Mouse (Mus musculus) adrenal gland, adult 18-20 months (tissue): ENCODE results near the gene Gm904. TPM values are rescaled to one million over a fixed set of nuclear protein-coding genes. Genes with fewer than 3 reads are reported as not detected.
"Not testable (repeated sequence)": the region's sequence is repeated elsewhere in the genome, so short reads cannot be mapped to it uniquely, and the experiment has no call there.

Experiments used
- DNase-seq, 2 experiments: peaks; one replicate each; pipeline ENCODE4 v3.0.0; 2021 to 2022; ENCODE audit warnings: low spot score in 2 of 2
- long read RNA-seq, 2 experiments: library from polyadenylated mRNA; stranded (forward); transcript quantifications; one replicate each; pipeline ENCODE4 v2.0.0; 2021
- microRNA-seq, 2 experiments: library from miRNA; unstranded; fragments of <30 nt; microRNA quantifications; one replicate each; pipeline ENCODE4 v1.2.0; 2021; ENCODE audit warnings: borderline number of aligned reads in 2 of 2
- total RNA-seq, 2 experiments: library from RNA; stranded (reverse); gene quantifications; 1 replicate in 1 of 2; 2 replicates in 1 of 2; pipeline ENCODE4 v1.2.3; 2021

Gene Gm904
- total RNA-seq: not detected
- long read RNA-seq, experiment 1: 0 reads
- long read RNA-seq, experiment 2: 0 reads

DNA sequence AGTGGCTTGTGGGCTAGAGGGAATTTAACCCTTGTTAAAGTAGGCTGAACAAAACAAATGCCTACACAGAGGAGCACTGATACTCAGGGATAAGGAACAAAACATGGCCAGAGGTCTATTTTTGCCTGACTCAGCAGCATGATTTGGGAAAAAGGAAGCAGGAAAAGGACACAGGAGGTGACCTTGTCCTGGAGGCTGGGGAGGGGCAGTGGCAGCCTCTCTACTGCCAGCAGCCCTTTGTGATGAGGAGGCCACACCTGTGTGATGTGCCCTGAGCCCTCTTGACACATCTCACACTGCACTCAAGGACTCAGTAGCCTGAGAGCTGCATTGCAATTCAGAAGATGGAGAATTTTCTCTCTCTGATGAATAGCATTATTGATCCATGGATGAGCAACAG lies at the start of gene Gm904:
Gene Gm904, plus strand, starts transcription at position 301 of the 400 bp plus-strand sequence.
- not testable (repeated sequence) for DNase-seq

DNA sequence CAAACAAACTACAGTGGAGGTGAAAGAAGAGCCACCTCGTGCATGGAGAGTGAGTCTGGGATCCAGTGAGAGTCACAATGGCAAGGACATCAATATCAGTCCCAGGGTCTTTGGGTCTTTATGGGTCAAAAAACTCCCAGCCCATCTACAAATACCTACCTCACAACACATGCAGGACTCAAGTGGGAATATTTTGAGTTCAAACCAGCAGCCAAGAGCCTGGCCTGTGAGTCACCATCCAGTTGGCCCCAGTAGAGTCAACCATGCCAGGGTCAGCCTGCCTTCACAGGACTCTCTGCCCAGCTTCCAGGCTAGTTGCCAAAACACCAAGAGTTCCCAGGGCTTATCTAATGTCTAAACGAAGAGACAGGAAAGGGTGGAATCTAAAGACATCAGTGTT lies 5.7 kb downstream of the Gm904 start:
- DNase-seq: not testable (repeated sequence)

Small RNAs within 50 kb of the gene (microRNA-seq; reads per million reads assigned to microRNA genes)
- gene Gm23952: 0 reads per million in 2 experiments
- gene Mir683-2: 0 reads per million in 2 experiments

Other genes starting within 250 kb of the Gm904 start
- 10 to 100 TPM; 10.3 to 13.7 TPM for gene Fbxw17, start 225.4 kb upstream of the Gm904 start, total RNA-seq
- not detected for gene Gm47429, start 199.3 kb upstream of the Gm904 start, total RNA-seq
- not detected for gene Nutm2, start 175.9 kb upstream of the Gm904 start, total RNA-seq
- not detected for gene Gm8765, start 55.1 kb downstream of the Gm904 start, total RNA-seq